Mouse (Mus musculus) MEL (cell line): ENCODE data around the gene Eef1a2.

Source experiments
- HCFC1 ChIP-seq: IDR thresholded peaks from 2 replicates; pipeline ENCODE4 v1.6.1; 2012; ENCODE audit warnings: low read depth, mild to moderate bottlenecking, inconsistent platforms, low read length, improper control_type of control experiment, moderate library complexity
- KAT2A ChIP-seq: conservative IDR thresholded peaks from 2 replicates; pipeline ENCODE4 v1.6.1; 2012; ENCODE audit warnings: low read depth, low read length, improper control_type of control experiment, inconsistent platforms
- MAZ ChIP-seq: IDR thresholded peaks from 2 replicates; pipeline ENCODE4 v1.6.1; 2012; ENCODE audit warnings: low read depth, mild to moderate bottlenecking, inconsistent platforms, low read length, improper control_type of control experiment
- MEF2A ChIP-seq: IDR thresholded peaks from 2 replicates; pipeline ENCODE4 v1.6.1; 2014; ENCODE audit warnings: low read depth, mild to moderate bottlenecking, inconsistent platforms, low read length, improper control_type of control experiment; ENCODE audit not compliant: poor library complexity, insufficient replicate concordance, severe bottlenecking; ENCODE audit errors: extremely low read depth

DNA sequence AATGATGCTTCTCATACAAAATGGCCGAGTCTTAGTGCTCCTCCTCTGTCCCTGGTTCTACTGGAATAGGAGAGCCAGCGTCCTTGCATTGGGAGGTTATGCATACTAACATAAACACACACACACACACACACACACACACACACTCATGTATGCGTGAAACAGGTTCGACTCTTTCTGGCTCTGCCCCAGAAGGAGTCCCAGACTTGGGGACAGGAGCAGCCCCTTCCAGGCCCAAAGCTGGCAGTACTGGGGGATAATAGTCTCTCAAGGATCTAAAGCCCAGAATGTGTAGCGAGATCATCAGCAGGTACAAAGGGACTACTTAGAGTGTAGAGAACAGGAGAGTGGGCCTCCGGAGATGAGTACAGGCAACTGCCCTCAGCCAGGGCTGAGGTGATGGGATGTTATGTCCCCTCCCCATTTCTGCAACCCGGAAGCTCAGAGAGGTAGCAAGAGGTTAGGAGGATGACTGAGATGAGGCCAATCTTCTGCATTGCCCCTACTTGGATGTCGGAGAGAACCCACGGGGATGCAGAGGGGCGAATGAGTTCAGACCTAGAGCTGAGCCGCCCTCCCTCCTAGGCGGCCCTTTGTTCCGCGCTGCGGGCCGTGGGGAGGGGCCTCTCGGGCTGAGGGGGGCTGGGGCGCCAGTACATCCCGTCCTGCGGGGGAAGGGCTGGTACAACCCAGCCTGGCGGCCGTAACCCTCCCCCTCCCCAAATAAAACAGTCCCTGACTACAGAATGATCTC, 22.8 kb downstream of the Eef1a2 start:
- TF ChIP-seq KAT2A (no peak), MEF2A (no peak), MAZ (no peak), HCFC1 (no peak)
